Mouse (Mus musculus) Muller cell, postnatal 12 days (primary cell): ENCODE data around the gene Gm436.

Experiments used
- DNase-seq: peaks from one replicate; pipeline ENCODE4 v3.0.0-alpha.2; 2015; ENCODE audit errors: inconsistent ontology term

The Gm436 gene

GRCm38 (mm10) chr4:144686268-144686667, at the start of gene Gm436:
Gm436 (minus strand) TSS chr4:144686368.
- DNase-seq, result no peak

GRCm38 (mm10) chr4:144721304-144721703, 35.1 kb upstream of the Gm436 start, which contains the start of gene Gm13178:
Gm13178 (minus strand) TSS chr4:144721404.
- DNase-seq, result no peak

- no peak for DNase-seq
These were observed 33.5 kb upstream of the Gm436 start for GRCm38 (mm10) chr4:144719691-144720090.

GRCm38 (mm10) chr4:144718288-144718687, 32.1 kb upstream of the Gm436 start:
- no peak for DNase-seq

GRCm38 (mm10) chr4:144638263-144638662, 47.9 kb downstream of the Gm436 start:
- DNase-seq, result no peak
